Mouse (Mus musculus): Measurements from ENCODE around the gene Zfp655.
"Not testable (repeated sequence)": the region's sequence is repeated elsewhere in the genome, so short reads cannot be mapped to it uniquely, and the experiment has no call there.

The Zfp655 gene

GRCm38 (mm10) chr5:145231367-145231871 is at the start of gene Zfp655:
Gene Zfp655, plus strand, starts transcription at chr5:145231715.
- no peak for DNase-seq (ENCODE audit: extremely low read depth, low read depth, low spot score)

DNA sequence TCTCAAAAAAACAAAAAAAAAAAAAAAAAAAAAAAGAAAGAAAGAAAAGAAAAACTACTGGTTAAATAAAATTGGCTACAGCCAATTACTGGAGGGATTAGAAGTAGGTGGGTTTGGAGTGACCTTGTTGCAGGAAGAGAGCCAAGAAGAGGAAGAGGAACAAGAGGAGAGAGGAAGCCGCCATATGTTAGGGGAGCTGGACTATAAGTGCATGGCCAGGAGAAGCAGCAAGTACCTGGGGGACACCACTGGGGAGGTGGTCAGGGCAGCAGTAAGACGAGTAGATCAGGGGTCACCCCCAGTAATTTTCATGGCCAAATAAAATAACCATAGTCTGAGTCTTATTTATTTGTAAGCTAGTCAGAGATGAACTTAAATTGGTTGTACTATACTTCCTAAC is 46.3 kb upstream of the Zfp655 start:
- no peak for DNase-seq (ENCODE audit: extremely low read depth, low read depth, low spot score)

GRCm38 (mm10) chr5:145189416-145189815 is 42.1 kb upstream of the Zfp655 start:
- no peak for DNase-seq (ENCODE audit: extremely low read depth, low read depth, low spot score)

DNA sequence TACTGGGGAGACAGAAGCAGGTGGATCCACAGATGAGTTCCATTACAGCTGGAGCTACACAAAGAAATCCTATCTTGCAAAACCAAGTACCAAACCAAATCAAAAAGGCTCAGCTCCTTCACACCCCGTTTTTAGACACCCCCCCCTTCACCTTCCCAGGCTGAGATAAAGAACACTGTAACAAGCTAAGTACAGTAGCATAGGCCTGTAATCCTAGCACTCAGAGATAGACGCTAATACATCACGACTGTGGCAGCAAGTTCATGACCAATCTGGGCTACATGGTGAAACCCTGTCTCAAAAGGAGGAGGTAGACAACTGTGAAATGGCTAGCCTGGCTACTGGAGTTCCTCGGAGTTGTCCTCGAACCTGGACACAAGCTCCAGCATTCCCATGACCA is 41.1 kb upstream of the Zfp655 start:
- DNase-seq (ENCODE audit: extremely low read depth, low read depth, low spot score), result no peak

DNA sequence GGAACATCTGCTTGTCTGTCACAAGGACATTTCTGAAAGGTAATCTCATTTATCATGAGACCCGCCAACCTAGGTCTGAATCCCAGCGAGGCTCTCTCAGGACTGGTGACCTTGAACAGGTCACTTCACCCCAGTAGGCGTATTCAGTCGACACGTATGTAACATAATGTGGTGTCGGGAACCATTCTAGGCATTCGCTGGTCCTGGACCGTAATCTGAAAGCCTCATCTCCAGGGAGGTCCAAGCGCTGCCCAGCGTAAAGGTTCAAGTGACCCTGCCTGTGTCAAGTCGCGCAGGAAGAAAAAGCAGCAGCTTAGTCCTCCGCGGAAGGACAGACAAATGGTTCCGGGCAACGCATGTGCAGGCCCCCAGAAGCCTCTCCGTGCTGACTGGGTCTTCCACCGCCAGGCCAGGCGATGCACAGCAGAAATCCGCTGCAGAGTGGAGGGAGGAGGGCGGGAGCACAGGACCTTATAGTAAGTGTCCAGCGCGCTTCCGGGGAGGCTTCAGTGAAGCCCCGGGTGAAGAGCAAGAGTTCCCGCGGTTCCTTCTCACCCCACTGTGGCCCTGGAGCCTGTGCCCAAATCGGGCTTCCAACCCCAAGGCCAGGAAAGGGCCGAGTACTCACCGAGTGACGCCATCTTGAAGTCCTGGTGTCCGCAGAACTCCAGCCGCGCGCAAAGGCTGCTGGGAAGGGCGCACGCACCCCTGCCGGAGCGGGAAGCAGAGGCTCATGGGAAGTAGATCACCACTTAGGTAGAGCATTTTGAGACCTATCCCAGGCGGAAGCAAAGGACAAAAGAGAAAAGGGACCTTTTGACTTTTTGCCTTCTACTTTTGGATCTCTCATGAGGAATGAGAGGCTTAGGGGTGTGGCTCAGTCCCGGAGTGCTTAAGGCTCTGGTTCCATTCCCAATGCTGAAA is 40.4 kb upstream of the Zfp655 start:
- no peak for DNase-seq (ENCODE audit: extremely low read depth, low read depth, low spot score)

GRCm38 (mm10) chr5:145191962-145192361 is 39.6 kb upstream of the Zfp655 start, which contains the start of gene Atp5j2:
Gene Atp5j2, minus strand, starts transcription at chr5:145192062.
- no peak for DNase-seq (ENCODE audit: extremely low read depth, low read depth, low spot score)

- no peak for DNase-seq (ENCODE audit: extremely low read depth, low read depth, low spot score)
Measured at GRCm38 (mm10) chr5:145200387-145200786, 31.1 kb upstream of the Zfp655 start.

DNA sequence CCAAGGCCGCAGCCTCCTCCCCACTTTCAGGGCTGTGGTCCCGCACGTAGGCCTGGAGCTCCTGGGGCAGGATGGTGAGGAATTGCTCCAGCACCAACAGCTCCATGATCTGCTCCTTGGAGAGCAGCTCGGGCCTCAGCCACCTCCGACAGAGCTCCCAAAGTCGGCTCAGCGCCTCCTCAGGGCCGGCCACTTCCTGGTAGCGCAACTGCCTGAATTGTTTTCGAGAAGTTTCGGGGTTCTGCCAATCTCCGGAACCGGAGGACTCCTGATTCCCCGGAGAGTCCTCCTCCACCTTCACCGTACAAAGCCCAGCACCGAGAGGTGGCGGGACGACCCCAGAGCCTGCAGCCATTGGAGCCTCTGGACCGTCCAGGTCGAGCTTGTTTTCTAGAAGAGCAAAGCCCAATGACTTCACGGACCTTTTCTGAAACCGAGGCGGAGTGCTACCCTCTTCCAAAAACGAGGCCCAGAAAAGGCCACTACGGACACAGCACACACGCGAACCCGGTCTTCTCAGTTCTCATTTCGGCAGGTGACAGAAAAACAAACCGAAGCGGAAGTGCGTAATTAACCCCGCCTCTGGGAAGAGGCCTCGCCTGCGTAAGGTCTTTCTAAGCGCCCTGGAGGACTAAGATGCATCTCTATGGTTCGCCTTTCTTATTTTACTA is 30.1 kb upstream of the Zfp655 start, which contains the start of gene Zkscan14:
Gene Zkscan14 (minus strand): TSS at position 548 of the 671 bp plus-strand sequence.
- DNase-seq (ENCODE audit: extremely low read depth, low read depth, low spot score), result peak; percentile 45

GRCm38 (mm10) chr5:145202446-145202845 is 29.1 kb upstream of the Zfp655 start:
- DNase-seq (ENCODE audit: extremely low read depth, low read depth, low spot score), result no peak

DNA sequence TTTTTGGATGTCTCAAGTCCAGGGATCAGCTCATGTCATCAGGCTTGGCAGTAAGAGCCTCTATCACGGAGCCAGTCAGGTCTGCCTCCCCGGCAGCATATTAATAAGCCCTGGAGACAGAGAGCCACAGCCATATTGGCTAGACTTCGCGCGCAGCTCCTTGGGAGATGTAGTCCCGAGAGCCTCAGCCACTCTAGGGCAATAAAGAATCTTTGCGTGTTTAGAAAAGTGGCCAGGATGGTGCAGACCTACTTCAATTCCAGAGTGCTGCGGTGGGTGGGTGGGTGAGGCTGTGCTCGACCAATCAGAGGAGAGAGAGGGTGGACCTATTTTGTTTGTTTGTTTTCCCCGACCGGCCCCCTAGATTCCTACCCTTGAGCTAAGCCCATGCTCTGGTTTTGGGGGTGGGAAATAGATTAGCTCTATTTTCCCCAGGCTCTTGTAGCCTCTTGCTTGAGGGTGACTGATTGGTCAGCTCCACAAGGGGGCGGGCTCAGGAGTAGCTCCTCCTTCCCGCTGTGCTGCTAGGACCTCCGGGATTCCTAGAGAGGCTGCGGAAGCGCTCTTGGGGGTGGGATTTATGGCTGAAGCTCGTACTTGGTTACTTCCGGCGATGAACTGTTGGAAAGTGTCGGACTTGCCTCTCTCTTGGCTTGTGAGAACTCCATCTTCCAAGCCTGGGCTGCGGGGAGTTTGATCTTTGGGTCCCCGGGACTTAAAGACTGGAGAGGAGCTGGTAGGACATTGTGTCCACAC is 27.4 kb upstream of the Zfp655 start, which contains the start of gene Zkscan5:
Gene Zkscan5 (plus strand): TSS at position 627 of the 756 bp plus-strand sequence.
- DNase-seq (ENCODE audit: extremely low read depth, low read depth, low spot score), result peak; percentile 90

GRCm38 (mm10) chr5:145205041-145205440 is 26.5 kb upstream of the Zfp655 start:
- no peak for DNase-seq (ENCODE audit: extremely low read depth, low read depth, low spot score)

DNA sequence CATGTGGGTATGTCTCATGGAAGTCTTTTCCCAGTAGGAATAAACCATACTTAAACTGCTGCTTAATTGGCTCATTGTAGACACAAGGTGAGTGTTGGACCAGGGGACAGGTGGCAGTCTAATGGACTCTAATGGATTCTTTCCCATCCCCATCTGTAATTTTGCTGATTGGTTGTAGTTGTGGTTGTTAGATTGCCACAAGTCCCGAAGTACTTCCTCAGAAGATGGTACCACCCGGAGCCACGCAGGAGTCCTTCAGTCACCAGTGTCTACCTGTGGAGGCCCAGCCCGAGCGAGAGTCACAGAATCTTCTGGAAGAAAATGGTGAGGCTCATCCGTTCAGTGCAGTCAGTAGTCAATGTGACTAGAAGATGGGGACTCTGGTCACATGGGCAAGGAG is 24.1 kb upstream of the Zfp655 start:
- DNase-seq (ENCODE audit: extremely low read depth, low read depth, low spot score), result no peak

GRCm38 (mm10) chr5:145207954-145208353 is 23.6 kb upstream of the Zfp655 start:
- no peak for DNase-seq (ENCODE audit: extremely low read depth, low read depth, low spot score)

DNA sequence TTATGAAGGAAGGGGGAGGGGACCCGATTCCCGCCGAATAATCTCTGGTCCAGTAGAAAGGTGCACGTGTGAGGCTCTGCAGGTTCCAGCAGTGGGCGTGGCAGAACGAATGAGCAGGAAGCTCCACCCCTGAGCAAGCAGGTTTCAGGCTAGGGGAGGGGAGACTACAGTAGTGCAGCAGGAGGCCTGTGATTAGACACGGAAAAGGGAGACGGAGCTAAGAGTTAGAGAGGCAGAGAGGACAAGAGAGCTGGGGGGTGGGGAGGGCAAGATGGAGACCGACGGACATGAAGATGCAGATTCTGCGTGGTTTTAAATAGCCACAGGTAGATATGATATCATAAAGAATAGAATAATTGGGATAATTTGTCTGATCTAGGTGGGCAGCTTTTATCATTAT is 23.1 kb upstream of the Zfp655 start:
- not testable (repeated sequence) for DNase-seq (ENCODE audit: extremely low read depth, low read depth, low spot score)

GRCm38 (mm10) chr5:145211340-145211739 is 20.2 kb upstream of the Zfp655 start:
- no peak for DNase-seq (ENCODE audit: extremely low read depth, low read depth, low spot score)

GRCm38 (mm10) chr5:145212216-145212615 is 19.3 kb upstream of the Zfp655 start:
- DNase-seq (ENCODE audit: extremely low read depth, low read depth, low spot score), result no peak

GRCm38 (mm10) chr5:145213505-145213904 is 18.0 kb upstream of the Zfp655 start:
- no peak for DNase-seq (ENCODE audit: extremely low read depth, low read depth, low spot score)

GRCm38 (mm10) chr5:145214679-145215078 is 16.8 kb upstream of the Zfp655 start:
- DNase-seq (ENCODE audit: extremely low read depth, low read depth, low spot score), result no peak

DNA sequence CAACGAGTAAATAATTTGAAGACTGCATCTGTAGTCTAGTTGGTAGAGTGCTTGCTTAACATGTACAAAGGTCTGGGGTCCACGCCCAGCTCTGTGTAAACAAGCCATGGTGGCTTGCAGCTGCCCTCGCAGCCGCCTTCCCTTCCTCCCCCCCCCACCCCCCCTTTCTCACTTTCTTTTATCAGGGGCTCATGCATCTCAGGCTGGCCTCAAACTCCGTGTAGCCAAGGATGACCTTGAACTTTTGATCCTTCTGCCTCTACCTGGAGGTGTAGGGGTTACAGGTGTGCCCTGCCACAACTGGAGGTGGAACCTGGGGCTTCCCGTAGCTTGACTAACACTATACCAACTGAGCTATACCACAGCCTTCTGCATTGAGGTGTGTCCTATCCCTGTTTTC is 13.8 kb upstream of the Zfp655 start:
- DNase-seq (ENCODE audit: extremely low read depth, low read depth, low spot score), result no peak

DNA sequence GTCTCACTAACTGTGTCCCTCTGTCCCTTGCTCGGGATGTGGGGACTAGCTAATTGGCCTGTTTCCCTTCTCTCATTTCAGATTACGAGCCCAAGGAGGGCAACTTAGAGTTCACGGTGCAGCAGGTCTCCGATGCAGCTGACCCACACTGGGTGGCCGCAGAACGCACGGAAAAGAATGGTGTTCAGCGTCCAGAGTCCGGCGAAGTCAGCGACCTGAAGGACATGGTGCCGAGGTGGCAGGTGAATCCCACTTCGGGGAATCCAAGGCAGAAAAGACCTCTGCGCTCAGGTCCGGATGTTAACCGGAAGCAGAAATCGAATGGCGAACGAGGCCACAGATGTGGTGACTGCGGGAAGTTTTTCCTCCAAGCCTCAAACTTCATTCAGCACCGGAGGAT is 13.3 kb upstream of the Zfp655 start:
- DNase-seq (ENCODE audit: extremely low read depth, low read depth, low spot score), result no peak

GRCm38 (mm10) chr5:145218671-145219070 is 12.8 kb upstream of the Zfp655 start:
- no peak for DNase-seq (ENCODE audit: extremely low read depth, low read depth, low spot score)
